Mouse (Mus musculus) neural tube, embryonic 10.5 days (tissue): ENCODE data around the gene 1700020L24Rik.

ENCODE experiments used
- DNase-seq: peaks from one replicate; pipeline ENCODE4 v3.0.0-alpha.2; 2017; ENCODE audit warnings: low spot score; ENCODE audit errors: extremely low spot score

Gene 1700020L24Rik

GRCm38 (mm10) chr11:83440081-83441064, 2.9 kb downstream of the 1700020L24Rik start:
- DNase-seq = peak; percentile 90

DNA sequence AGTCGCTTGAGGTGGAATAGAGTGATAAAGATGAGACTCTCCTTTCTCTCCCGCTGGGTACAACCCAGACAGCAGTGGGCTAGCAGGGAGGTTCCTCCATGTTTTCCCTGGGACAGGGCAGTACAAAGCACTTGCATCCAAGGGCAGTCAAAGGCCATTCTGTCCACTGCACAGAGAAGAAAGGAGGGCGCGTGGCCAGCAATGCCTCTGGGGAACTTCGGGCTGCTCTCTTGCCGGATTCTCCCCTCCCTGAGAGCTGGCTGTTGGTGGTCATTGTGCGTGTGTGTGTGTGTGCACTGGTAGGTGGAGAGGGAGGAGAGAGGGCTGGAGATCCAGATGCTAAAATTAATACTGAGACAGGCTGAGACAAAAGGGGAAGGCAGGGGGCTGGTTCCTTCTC, 3.8 kb downstream of the 1700020L24Rik start:
- DNase-seq = no peak

DNA sequence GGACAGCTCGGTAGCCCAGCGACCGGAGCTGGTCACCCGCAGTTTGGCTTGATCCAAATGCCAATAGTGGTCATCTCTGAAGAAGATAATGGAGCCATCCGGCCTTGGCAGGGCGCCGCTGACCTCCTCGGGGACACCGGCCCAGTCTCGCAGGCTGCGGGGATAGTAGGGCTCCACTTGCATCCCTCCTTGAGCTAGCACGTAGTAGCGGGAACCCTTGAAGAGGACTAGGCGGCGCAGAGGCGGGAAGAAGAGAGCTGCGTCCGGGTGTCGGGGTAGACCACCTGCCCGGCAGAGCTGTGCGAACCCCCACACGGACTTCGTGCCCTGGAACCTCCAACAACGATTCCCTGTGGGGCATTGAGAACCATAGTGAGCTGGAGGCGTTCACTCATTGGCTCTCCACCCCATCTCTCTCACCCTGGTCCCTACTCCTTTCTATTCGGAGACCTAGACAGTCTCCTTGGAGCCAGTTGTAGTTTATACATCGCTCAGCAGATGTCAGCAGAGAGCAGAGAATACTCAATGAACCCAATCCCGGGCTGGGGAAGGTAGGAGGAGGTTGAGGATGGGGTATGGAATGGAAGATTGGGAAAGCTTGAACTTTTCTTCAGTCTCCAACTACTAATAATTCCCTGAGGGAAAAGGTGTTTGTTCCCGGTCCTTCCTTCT, 5.3 kb downstream of the 1700020L24Rik start:
- peak; percentile 79 for DNase-seq

- no peak for DNase-seq
Observed at GRCm38 (mm10) chr11:83443824-83444223, 6.3 kb downstream of the 1700020L24Rik start.

GRCm38 (mm10) chr11:83445001-83445400, 7.5 kb downstream of the 1700020L24Rik start:
- no peak for DNase-seq

DNA sequence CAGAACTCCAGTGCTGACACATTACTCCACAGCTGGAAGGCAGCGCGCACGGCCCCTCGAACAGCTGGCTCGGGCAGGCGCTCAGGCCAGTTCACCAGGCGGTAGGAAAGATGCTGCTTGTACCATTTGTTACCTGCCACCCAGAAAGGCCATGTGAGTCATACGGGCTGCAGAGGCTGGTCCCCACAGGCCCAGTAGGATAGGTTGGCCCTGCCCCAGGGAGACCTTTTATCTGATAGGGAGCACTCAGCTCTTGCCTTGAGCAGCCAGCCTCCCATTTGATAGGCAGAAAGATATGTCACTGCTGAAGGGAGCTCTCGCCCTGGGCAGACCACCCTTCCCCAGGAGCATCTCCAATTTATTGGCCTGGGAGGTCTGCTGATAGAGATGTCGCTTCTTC, 10.1 kb downstream of the 1700020L24Rik start:
- no peak for DNase-seq

GRCm38 (mm10) chr11:83448021-83448926, 10.8 kb downstream of the 1700020L24Rik start:
- DNase-seq = peak; percentile 57

DNA sequence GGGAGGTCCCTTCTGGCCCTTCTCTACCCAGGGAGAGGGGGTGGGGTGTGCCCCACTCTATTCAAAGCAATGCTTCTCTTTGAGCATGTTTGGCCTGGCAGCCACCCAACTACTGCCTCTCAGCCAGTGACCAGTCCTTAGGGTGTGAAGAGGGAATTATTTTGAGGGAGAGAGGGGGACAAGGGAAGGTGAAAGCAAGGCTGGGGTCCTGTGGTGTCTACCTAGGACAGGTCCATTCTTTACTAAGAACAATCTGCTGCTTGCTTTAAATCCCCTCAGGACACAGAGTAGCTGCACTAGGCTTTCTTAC, 11.4 kb downstream of the 1700020L24Rik start:
- DNase-seq = no peak

DNA sequence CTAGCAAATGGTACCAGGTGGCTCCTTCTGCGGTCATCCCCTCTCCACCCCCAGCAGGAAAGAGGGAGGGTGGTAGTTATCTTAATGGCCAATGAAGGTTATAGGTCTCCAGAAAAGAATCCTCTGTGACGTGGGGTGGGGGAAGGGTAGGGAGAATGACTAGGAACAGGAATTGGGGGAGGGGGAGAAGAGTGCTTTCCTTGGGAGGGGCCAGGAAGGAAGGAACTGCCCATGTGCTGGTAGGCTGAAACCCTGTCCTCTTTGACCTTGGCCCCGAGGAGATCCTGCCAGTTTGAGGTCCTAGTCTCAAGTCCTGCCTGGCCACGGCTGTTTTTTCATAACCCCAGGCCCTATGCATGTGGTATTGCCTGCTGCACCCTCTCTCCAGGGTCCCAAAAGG, 11.8 kb downstream of the 1700020L24Rik start:
- DNase-seq = no peak

DNA sequence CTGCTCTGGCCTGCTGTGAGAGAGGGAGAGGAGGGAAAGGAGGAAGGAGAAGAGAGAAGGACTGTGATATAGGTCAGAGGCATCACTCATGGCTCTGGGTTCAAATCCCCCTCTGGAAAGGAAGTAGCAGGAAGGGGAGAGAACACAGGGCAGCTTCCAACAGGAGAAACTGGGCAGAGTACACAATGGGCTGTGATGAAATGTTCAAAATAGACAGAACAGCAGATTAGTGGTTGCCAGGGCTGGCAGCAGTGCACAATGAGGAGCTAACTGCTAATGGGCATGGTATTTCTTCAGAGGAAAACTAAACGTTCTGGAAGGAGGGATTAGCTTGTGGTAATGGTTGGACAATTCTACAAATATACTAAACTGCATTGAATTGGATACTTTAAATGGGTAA, 13.1 kb downstream of the 1700020L24Rik start:
- DNase-seq = no peak

DNA sequence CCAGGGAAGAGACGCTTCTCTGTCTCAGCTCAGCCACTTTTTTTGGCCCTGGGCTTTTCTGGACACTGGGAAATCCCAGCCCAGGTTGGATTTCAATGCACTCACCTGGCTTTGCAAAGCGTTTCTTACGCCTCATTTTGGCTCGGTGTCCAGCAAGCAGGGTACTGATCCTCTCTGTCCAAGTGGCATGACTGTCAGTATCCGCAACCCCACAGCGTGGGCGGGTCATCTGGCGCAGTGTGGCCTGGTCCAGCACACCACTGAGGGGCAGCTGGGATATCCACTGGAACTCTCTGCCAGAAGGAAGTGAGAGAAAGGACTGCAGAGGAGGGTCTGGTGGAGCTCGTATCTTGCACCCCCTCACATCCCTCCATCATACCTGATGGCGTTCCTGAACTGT, 13.8 kb downstream of the 1700020L24Rik start:
- no peak for DNase-seq

- no peak for DNase-seq
Observed at GRCm38 (mm10) chr11:83454548-83454947, 17.1 kb downstream of the 1700020L24Rik start.

GRCm38 (mm10) chr11:83455608-83456007, 18.1 kb downstream of the 1700020L24Rik start:
- no peak for DNase-seq

- DNase-seq = no peak
Observed at GRCm38 (mm10) chr11:83457257-83457656, 19.8 kb downstream of the 1700020L24Rik start.

- no peak for DNase-seq
Observed at GRCm38 (mm10) chr11:83457912-83458601, 20.6 kb downstream of the 1700020L24Rik start.

DNA sequence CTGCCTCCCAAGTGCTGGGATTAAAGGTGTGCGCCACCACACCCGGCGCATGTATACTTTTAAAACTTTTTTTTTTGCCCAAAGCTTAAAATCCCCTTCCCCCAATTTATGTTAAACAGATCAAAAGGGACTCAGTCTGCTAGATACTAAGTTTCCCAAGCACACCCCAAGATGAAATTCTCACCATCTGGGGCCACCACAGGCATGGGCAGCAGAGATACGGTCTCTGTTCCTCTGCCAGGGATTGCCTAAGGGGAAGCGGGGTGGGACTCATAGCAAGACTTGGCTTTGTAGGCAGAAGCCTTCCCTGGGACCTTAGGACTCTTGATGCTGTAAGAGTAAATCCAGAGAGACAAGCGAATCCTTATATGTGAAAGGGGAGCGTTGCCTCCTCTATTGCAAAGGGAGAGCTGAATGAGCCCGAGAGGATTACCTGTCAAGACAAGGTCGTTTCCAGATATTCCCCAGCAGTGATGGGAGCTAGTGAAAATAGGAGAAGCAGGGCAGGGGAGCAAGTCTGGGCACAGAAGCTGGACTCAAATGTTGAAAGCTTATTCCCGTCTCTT, 24.1 kb downstream of the 1700020L24Rik start:
- DNase-seq = peak; percentile 13

- DNase-seq = peak; percentile 67
Observed at GRCm38 (mm10) chr11:83462711-83463244, 25.3 kb downstream of the 1700020L24Rik start, which contains the start of gene Mmp28. TSS of gene Mmp28 (minus strand) at chr11:83463071.

- DNase-seq = peak; percentile 11
Observed at GRCm38 (mm10) chr11:83465976-83466375, 28.5 kb downstream of the 1700020L24Rik start.

DNA sequence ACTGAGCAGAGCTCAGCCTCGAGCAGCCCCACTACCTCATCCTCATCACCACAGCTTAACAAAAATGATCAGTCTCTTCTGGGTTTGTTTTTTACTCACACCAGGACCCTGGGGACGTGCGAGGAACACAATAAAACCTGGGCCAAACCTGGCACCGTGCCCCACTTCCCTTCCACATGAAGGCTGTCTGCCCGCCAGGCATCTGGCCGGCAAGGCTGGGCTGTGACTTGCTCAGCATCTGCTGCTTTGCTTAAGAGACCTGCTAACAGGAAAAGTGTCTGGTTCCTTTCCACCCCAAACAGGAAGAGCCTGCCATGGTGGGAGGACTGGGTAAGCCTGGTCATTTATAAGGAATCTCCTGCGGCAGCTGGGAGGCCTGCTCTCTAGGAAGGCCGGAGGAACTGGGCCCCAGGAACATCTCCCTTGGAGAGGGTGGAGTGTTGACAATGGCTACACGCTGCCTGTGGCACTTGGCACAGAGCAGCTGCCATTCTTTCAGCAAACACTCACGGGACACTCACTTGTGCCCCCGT, 29.7 kb downstream of the 1700020L24Rik start:
- no peak for DNase-seq

DNA sequence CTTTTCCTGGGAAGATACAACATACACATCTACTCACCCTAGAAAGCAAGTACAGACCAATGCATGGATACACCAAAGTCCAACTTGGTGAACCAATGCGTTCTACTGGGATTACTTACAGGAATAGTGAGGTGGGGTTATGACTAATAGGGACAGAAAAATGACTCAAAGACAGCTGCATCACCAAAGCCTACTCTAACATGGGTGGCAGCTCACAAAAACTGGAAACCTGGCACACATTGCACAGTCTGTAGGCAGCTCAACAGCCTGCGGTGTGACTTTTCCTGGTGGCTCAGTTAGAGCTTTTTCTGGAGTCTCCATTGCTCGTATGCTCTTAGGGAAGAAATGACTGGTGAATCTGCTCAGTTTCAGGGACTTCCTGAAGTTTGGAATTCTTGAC, 31.3 kb downstream of the 1700020L24Rik start:
- DNase-seq = no peak
